Mouse (Mus musculus): Measurements from ENCODE around the gene Castor1. TPM values are rescaled to one million over a fixed set of nuclear protein-coding genes. Genes with fewer than 3 reads are reported as not detected.

Gene Castor1
- polyA plus RNA-seq, 1 experiment from 2014 or later: 1.8 TPM

DNA sequence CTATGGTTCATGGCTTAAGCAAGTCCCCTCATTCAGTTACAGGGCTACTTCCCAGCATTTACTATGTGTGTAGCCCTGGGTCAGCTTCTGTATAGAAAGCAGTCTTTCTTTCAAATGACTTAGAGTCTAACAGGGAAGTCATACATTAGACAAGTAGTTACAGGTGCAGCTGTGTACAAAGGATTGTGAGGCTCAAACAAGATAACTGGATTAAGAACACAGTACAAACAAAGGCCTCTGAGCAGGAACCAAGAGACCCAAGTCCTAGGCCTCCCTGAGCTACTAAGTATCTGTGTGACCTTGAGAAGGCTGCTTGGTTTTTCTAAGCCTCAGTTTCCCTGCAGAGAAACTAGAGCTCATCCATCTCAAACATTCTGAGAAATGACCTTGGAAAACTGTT, 24.6 kb upstream of the Castor1 start:
- H3K27me3 ChIP-seq (ENCODE audit: low read depth, poor library complexity, severe bottlenecking): no peaks in the 10 kb centered on the region
- H3K9me3 ChIP-seq (replicated peaks): no peaks in the 10 kb centered on the region
- H3K4me1 ChIP-seq: peaks cover 24% of the 10 kb centered on the region
- H3K36me3 ChIP-seq: no peaks in the 10 kb centered on the region
- H3K27ac ChIP-seq: no peak overlapping the region
- H3K4me3 ChIP-seq: no peak overlapping the region
- no peak for DNase-seq (ENCODE audit: low spot score)

DNA sequence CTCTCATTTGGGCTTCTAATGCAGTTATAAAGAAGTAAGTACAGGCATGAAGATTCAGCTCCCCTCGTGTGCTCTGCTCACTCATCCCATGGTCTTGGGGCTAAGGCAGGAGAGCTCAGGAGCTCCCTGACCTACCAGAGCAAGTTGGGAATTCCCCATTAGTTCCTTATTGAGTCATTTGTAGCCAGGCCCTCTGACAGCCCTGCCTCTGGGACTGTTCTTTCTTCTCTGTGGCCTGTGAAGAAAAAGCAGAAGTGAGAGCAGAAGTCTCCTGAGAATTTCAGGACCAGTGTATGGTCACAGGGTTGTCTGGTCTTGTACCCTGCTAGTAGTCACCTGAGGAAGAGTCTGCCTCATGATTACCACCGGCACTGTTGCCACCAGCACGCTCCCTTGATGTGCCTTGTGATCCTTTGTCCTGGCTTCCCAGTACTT, 22.4 kb upstream of the Castor1 start:
- 88% methylated on average over 3 of the region's 3 CpGs for WGBS

DNA sequence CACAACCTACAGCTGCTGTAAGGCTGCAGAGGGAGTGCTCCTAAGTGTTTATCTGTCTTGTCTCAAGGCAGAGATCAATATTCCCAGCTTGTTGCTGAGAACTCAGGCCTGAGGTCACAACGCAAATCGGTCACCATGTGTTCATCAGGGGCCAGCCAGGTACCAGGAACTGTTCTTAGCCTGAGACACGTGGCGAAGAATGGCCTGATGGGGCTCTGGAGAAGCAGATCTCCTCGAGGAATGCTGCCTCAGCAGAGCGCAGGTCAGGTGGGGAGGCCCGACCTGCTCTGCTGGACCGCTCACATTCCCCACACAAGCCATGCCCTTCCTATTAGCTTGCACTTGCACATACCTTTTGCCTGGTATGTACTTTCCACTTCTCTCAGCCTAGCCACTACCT, 21.4 kb upstream of the Castor1 start:
- Histone ChIP-seq H3K9me3 (replicated peaks) (no peaks in the 10 kb centered on the region), H3K4me1 (peaks cover 8% of the 10 kb centered on the region; the same call in 1 of the 2 replicates), H3K36me3 (no peaks in the 10 kb centered on the region), H3K27ac (no peak overlapping the region), H3K27me3 (ENCODE audit: low read depth, poor library complexity, severe bottlenecking) (no peaks in the 10 kb centered on the region), H3K4me3 (no peak overlapping the region)
- 69% methylated on average over 8 of the region's 8 CpGs for WGBS
- no peak for DNase-seq (ENCODE audit: low spot score)

More for the DNA sequence above, 22.4 kb upstream of the Castor1 start:
- H3K27me3 ChIP-seq (ENCODE audit: low read depth, poor library complexity, severe bottlenecking): no peaks in the 10 kb centered on the region
- H3K36me3 ChIP-seq: no peaks in the 10 kb centered on the region
- H3K27ac ChIP-seq: no peak overlapping the region
- H3K4me1 ChIP-seq: peaks cover 18% of the 10 kb centered on the region
- no peak for DNase-seq (ENCODE audit: low spot score)
- H3K9me3 ChIP-seq (replicated peaks): no peaks in the 10 kb centered on the region
- H3K4me3 ChIP-seq: no peak overlapping the region

DNA sequence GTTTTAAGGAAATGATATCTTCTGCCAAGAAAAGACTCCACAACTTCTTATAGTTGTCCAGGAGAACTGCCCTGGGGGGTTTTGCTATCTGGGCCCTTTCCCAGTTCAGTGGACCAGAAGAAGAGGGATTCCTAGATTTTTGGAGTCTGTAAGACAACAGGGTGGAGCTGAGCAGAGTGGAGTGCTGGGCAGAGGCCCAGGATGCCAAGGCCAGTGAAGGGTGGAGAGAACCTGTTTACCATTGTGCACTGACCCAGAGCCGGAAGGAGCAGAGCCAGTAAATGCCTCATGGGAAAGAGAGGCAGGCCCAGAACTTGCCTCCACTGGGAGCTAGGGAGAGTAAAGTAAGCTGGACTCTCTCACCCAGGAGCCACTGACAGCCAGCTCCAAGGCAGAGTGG, 20.3 kb upstream of the Castor1 start:
- Histone ChIP-seq H3K4me3 (no peak overlapping the region), H3K27ac (no peak overlapping the region), H3K27me3 (ENCODE audit: low read depth, poor library complexity, severe bottlenecking) (no peaks in the 10 kb centered on the region), H3K36me3 (no peaks in the 10 kb centered on the region), H3K9me3 (replicated peaks) (no peaks in the 10 kb centered on the region), H3K4me1 (no peaks in the 10 kb centered on the region)
- 86% methylated on average over 1 of the region's 1 CpGs for WGBS
- DNase-seq (ENCODE audit: low spot score): no peak

DNA sequence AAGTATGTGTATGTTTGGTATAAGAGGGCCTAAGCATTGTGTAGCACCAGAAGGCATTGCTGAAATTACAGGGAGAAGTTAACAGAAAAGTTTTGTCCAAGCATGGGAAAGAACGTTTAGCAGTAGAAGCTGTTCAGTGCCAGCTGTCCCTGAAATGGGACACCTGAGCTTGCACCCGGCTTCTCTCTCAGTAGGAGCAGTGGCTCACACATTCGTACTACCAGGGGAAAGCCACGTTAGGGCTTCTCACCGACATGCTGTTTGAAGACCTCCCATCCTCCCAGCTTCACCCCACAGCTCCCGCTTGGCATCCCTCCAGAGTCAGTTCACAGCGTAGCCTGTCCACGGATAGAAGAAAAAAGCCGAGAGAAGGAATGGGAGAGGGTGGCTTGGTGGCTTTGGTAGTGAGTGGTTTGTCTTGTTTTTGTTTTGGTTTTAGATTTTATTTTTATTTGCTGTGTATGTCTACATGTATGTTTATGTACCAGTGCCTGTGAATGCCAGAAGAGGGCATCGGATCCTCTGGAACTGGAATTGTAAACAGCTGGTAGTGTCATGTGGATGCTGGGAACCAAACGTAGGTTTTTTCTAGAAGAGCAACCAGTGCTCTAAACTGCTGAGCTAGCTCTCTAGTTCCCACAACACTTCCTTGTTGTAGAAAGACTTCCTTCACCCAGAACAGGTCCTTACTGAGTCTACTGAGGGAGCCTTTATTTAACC, 15.9 kb upstream of the Castor1 start:
- no peaks in the 10 kb centered on the region for H3K27me3 ChIP-seq (ENCODE audit: low read depth, poor library complexity, severe bottlenecking)
- H3K36me3 ChIP-seq: peaks cover 13% of the 10 kb centered on the region
- H3K27ac ChIP-seq: no peak overlapping the region
- WGBS: 78% methylated on average over 11 of the region's 11 CpGs
- no peak overlapping the region for H3K4me3 ChIP-seq
- H3K9me3 ChIP-seq (replicated peaks): no peaks in the 10 kb centered on the region
- H3K4me1 ChIP-seq: no peaks in the 10 kb centered on the region
- no peak for DNase-seq (ENCODE audit: low spot score)

DNA sequence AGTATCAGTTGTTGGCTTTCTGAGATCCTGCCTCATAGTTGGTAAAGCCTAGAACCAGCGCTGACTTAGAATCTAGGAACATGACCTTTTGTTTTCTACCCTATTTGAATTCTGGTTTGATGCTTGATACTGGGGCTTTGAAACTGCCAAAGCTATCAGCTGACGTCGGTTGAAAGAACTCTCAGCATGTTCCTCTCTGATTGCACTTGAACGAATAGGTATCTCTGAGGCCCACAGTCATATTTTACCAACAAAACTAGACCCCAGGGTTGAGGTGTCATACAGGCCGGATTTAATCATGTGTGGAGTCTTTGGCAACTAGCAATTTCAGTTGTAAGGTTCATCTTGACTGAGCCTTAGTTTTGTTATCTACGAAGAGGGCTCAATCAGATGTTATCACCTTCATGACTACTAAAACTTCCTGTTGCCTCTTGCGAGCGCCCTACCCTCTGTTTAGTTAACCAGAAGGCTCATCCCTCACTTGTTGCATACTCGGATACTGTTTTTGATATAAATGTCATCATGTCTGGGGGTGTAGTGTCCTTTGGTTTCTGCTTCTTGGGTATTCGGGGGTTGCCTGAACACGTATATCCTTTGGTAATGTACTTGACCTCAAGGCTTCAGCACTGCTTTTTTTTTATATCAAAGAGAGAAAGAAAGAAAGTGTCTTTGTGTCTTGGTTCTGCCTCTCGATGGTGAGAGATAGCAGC, 14.9 kb upstream of the Castor1 start:
- Histone ChIP-seq H3K9me3 (replicated peaks) (no peaks in the 10 kb centered on the region), H3K36me3 (peaks cover 23% of the 10 kb centered on the region), H3K4me3 (no peak overlapping the region), H3K4me1 (no peaks in the 10 kb centered on the region), H3K27me3 (ENCODE audit: low read depth, poor library complexity, severe bottlenecking) (no peaks in the 10 kb centered on the region), H3K27ac (no peak overlapping the region)
- DNase-seq (ENCODE audit: low spot score): no peak
- WGBS: 88% methylated on average over 12 of the region's 12 CpGs

DNA sequence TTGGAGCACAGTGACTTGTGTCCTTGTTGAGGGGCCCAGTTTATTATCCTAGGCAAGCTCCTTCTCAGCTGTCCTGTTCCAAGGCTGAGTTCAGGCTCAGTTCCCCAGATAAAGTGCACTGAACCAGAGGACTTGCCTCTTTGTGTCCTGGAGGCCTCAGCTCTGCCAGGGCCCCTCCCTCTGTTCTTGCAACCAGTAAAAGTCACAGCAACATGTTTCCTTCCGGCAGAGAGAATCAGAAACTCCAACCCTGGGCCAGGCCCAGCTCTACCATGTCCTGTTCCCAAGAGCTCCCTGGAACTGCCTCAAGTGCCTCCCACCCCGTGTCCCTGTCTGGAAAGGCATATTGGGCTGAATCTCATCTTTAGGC, 14.3 kb upstream of the Castor1 start:
- 68% methylated on average over 2 of the region's 2 CpGs for WGBS
- Histone ChIP-seq H3K4me1 (no peaks in the 10 kb centered on the region), H3K9me3 (replicated peaks) (no peaks in the 10 kb centered on the region), H3K4me3 (no peak overlapping the region), H3K27me3 (ENCODE audit: low read depth, poor library complexity, severe bottlenecking) (no peaks in the 10 kb centered on the region), H3K36me3 (peaks cover 27% of the 10 kb centered on the region), H3K27ac (no peak overlapping the region)
- DNase-seq (ENCODE audit: low spot score): no peak

DNA sequence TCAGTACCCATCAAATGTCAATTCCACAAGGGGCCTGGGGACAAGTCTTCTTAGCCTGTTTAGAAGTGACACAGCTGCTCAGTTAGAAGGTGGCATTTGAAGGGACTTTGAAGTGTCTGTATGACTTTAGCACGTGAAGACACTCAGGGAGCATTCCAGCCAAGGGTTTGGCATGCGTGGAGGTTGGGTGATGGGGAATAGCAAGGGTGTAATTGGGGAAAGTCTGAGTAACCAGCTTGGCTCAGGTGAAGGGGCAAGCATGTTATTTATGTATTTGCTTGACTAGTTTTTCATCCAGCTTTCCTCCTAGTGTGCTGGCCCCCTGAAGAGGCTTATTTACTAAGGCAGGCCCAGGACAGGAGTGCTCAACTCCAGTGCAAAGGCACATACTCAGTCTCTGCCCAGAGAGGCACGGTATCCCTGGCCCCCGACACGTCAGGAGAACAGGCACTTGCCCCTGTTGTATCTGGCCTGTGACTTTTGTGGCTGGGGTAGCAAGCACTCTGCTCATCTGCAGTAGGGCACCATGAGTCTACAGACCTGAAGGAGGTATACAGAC, 12.8 kb upstream of the Castor1 start:
- H3K27ac ChIP-seq: no peak overlapping the region
- H3K27me3 ChIP-seq (ENCODE audit: low read depth, poor library complexity, severe bottlenecking): no peaks in the 10 kb centered on the region
- H3K36me3 ChIP-seq: peaks cover 38% of the 10 kb centered on the region
- DNase-seq (ENCODE audit: low spot score): no peak
- no peaks in the 10 kb centered on the region for H3K9me3 ChIP-seq (replicated peaks)
- 87% methylated on average over 5 of the region's 5 CpGs for WGBS
- H3K4me1 ChIP-seq: no peaks in the 10 kb centered on the region
- H3K4me3 ChIP-seq: no peak overlapping the region

DNA sequence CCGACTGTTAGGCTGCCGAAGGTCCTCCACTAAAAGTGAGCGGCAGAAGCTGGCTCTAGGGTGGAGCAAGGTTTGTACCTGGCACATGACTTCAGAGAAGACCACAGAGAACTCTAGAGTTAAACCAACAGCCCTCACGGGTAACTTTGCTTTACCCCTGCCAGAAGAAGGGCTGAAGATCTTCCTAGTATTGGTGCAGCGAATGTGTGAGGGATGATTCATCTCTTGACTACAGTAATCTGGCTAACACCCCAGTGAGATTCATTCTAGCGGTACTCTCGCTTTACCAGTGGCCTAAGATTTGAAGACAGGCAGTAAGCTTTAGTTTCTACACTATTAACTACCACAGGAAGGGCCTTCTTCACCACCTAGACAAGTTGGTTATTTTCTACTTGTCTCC, 12.1 kb upstream of the Castor1 start:
- H3K36me3 ChIP-seq: peaks cover 44% of the 10 kb centered on the region
- H3K4me1 ChIP-seq: no peaks in the 10 kb centered on the region
- no peak overlapping the region for H3K27ac ChIP-seq
- no peaks in the 10 kb centered on the region for H3K27me3 ChIP-seq (ENCODE audit: low read depth, poor library complexity, severe bottlenecking)
- 89% methylated on average over 7 of the region's 7 CpGs for WGBS
- no peak for DNase-seq (ENCODE audit: low spot score)
- no peaks in the 10 kb centered on the region for H3K9me3 ChIP-seq (replicated peaks)
- H3K4me3 ChIP-seq: no peak overlapping the region

DNA sequence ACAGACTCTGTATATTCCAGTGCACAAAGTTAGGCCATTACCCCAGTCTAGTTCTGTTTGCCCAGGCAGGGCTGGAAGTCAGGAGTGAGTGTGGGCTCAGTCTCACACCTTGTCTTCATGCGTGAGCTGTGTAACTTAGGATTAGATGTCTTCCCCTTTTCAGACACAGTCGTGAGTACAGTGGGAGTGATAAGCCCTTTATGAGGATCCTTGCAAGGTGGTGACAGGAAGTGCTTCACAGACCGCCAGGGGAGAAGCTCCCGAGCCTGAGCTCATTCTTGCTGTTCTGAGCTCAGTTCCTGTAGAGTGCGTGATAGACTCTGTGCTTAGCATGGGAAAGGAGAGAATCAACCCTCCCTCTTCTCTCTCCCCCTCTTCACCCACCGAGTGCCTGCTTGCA, 11.5 kb upstream of the Castor1 start:
- Histone ChIP-seq H3K27me3 (ENCODE audit: low read depth, poor library complexity, severe bottlenecking) (no peaks in the 10 kb centered on the region), H3K36me3 (peaks cover 48% of the 10 kb centered on the region), H3K4me3 (no peak overlapping the region), H3K9me3 (replicated peaks) (no peaks in the 10 kb centered on the region), H3K27ac (no peak overlapping the region), H3K4me1 (no peaks in the 10 kb centered on the region)
- DNase-seq (ENCODE audit: low spot score): no peak
- WGBS: 80% methylated on average over 6 of the region's 6 CpGs

DNA sequence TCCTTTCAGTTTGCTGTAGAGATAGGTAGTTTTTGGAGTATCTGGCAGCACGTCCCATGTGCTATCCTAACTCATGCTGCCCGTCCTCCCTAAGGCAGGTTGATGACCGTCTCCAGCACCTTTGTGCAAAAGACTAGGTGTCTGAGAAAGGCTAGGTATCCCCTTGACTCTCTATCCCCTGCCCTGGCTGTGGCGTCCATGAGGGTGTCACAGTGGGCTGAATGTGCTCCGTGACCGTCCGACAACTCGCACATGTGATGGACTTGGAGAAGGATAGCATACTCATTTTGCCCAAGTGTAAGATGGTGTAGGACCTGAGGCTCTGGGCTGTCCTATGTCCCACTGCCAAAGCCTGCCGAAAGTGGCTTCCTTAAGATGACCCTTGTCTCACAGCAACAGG, 10.4 kb upstream of the Castor1 start:
- Histone ChIP-seq H3K4me3 (no peak overlapping the region), H3K36me3 (peaks cover 57% of the 10 kb centered on the region), H3K27ac (no peak overlapping the region), H3K4me1 (no peaks in the 10 kb centered on the region), H3K27me3 (ENCODE audit: low read depth, poor library complexity, severe bottlenecking) (no peaks in the 10 kb centered on the region), H3K9me3 (replicated peaks) (no peaks in the 10 kb centered on the region)
- DNase-seq (ENCODE audit: low spot score): no peak
- 94% methylated on average over 9 of the region's 9 CpGs for WGBS

DNA sequence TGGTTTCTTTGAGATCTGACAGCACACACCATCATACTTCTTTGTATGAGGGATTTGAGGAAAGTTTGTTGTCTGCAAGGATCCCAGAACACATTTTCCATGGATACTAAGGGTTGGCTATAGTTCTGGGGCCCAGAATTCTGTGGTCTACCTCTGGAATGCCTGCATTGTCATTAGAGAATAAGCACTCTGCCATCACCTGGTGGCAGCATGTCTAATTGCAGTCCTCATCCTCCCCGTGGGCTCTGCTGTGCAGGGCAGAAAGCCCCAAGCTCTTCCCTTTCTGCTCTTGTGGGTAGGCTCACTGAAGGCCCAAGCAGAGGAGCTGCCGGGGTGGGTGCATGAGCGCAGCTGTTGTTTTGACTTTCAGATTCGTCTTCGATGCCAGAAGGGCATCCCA, 8.5 kb upstream of the Castor1 start:
- no peaks in the 10 kb centered on the region for H3K27me3 ChIP-seq (ENCODE audit: low read depth, poor library complexity, severe bottlenecking)
- no peaks in the 10 kb centered on the region for H3K4me1 ChIP-seq
- H3K27ac ChIP-seq: no peak overlapping the region
- H3K36me3 ChIP-seq: peaks cover 76% of the 10 kb centered on the region
- WGBS: 80% methylated on average over 5 of the region's 5 CpGs
- no peak overlapping the region for H3K4me3 ChIP-seq
- DNase-seq (ENCODE audit: low spot score): no peak
- H3K9me3 ChIP-seq (replicated peaks): no peaks in the 10 kb centered on the region

DNA sequence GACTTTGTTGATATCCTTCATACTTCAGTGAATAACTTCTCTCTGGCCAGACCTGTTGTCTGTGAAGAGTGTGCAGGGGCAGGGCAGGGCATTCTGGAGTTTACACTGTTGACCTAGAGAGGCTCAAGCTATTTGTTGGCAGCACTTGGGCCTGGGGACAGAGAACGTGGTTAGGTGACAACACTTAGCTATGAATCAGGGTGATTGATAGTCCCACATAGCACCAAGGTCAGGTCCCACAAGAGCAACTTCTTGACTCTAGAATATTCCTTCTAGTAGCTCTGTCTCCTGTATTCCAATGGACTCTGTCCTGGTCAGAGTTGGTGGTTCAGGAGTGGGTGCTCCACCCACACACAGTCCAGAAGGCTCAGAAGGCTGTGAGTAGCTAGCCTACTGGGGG, 7.2 kb upstream of the Castor1 start:
- Histone ChIP-seq H3K36me3 (peaks cover 85% of the 10 kb centered on the region), H3K4me1 (no peaks in the 10 kb centered on the region), H3K27ac (no peak overlapping the region), H3K27me3 (ENCODE audit: low read depth, poor library complexity, severe bottlenecking) (no peaks in the 10 kb centered on the region), H3K9me3 (replicated peaks) (no peaks in the 10 kb centered on the region), H3K4me3 (no peak overlapping the region)
- DNase-seq (ENCODE audit: low spot score): no peak
- WGBS: 65% methylated on average over 1 of the region's 1 CpGs
